Mouse (Mus musculus): Measurements from ENCODE around the gene Wdr31.

GRCm38 (mm10) chr4:62487914-62488313 lies 17.2 kb upstream of the Wdr31 start:
- no peak for TF ChIP-seq CTCF (IDR thresholded peaks at IDR 0.05; ENCODE audit: low read depth, low read length)
- no peak for TF ChIP-seq POLR2A (IDR thresholded peaks at IDR 0.05; ENCODE audit: insufficient read depth, low read length)

Measured in ES-Bruce4 (cell line).